Mouse (Mus musculus) limb, embryonic 13.5 days (tissue): ENCODE results near the gene Rpl7l1. TPM values are rescaled to one million over a fixed set of nuclear protein-coding genes. Genes with fewer than 3 reads are reported as not detected.

Experiments used
- ATAC-seq: fragments of 200-750 bp; cut with Nextera tagmentation; 2 replicates; pipeline ENCODE4 v1.8.0; 2017; ENCODE audit warnings: low read depth, moderate number of reproducible peaks, moderate TSS enrichment; ENCODE audit not compliant: low FRiP score
- H3K27ac ChIP-seq: fragments of 300-500 bp; sonication (generic); 2 replicates; pipeline ENCODE4 v1.5.1; 2015; ENCODE audit warnings: inconsistent platforms, mild to moderate bottlenecking, moderate library complexity
- H3K27me3 ChIP-seq: fragments of 300-500 bp; sonication (generic); 2 replicates; pipeline ENCODE4 v1.6.1; 2015; ENCODE audit warnings: mild to moderate bottlenecking, inconsistent platforms
- H3K36me3 ChIP-seq: fragments of 300-500 bp; sonication (generic); 2 replicates; pipeline ENCODE4 v1.6.1; 2015; ENCODE audit warnings: inconsistent platforms, mild to moderate bottlenecking, moderate library complexity
- H3K4me1 ChIP-seq: fragments of 300-500 bp; sonication (generic); 2 replicates; pipeline ENCODE4 v1.6.1; 2015; ENCODE audit warnings: inconsistent platforms
- H3K4me2 ChIP-seq: fragments of 300-500 bp; sonication (generic); replicated peaks from 2 replicates; pipeline ENCODE4 v1.6.1; 2015; ENCODE audit warnings: inconsistent platforms, mild to moderate bottlenecking, moderate library complexity
- H3K4me3 ChIP-seq: fragments of 300-500 bp; sonication (generic); 2 replicates; pipeline ENCODE4 v1.5.1; 2015; ENCODE audit warnings: moderate library complexity, mild to moderate bottlenecking, inconsistent platforms
- H3K9ac ChIP-seq: fragments of 300-500 bp; sonication (generic); 2 replicates; pipeline ENCODE4 v1.6.1; 2015; ENCODE audit warnings: mild to moderate bottlenecking, inconsistent platforms
- H3K9me3 ChIP-seq: fragments of 300-500 bp; sonication (generic); 2 replicates; pipeline ENCODE4 v1.6.1; 2016; ENCODE audit warnings: inconsistent platforms
- WGBS: fragments of 180-500 bp; shearing (Covaris S2); methylation state at CpG from one replicate; pipeline ENCODE4 v1.1.7; 2015; 5-methylcytosine and 5-hydroxymethylcytosine counted together
- polyA plus RNA-seq: library from polyadenylated mRNA; unstranded; fragments of >200 nt; fragmentation: Nextera tagmentation; extraction: Ambion mirVana; gene quantifications from 2 replicates; pipeline ENCODE4 v1.2.1, GENCODE M21; 2015

Gene Rpl7l1
- polyA plus RNA-seq, 1 experiment from 2014 or later = 176 TPM

GRCm38 (mm10) chr17:46751056-46751793, 31.2 kb downstream of the Rpl7l1 start:
- peak overlapping the region; percentile 87 for H3K27ac ChIP-seq
- peaks cover 17% of the 10 kb centered on the region for H3K4me1 ChIP-seq
- peak overlapping the region; percentile 75 for H3K4me2 ChIP-seq
- H3K4me3 ChIP-seq = peak overlapping the region; percentile 69
- H3K36me3 ChIP-seq = peaks cover 23% of the 10 kb centered on the region
- peak overlapping the region; percentile 78 for H3K9ac ChIP-seq
- 13% methylated on average over 16 of the region's 16 CpGs for WGBS
- no peak; the same call in 1 of the 2 replicates for ATAC-seq
- H3K27me3 ChIP-seq = no peaks in the 10 kb centered on the region
- H3K9me3 ChIP-seq = no peaks in the 10 kb centered on the region

- WGBS = 80% methylated on average over 4 of the region's 4 CpGs
- Histone ChIP-seq H3K27ac (peak overlapping the region; percentile 87; the same call in 1 of the 2 replicates), H3K9ac (peak overlapping the region; percentile 78), H3K4me3 (peak overlapping the region; percentile 69), H3K36me3 (peaks cover 29% of the 10 kb centered on the region), H3K4me1 (peaks cover 17% of the 10 kb centered on the region), H3K27me3 (no peaks in the 10 kb centered on the region), H3K9me3 (no peaks in the 10 kb centered on the region), H3K4me2 (peak overlapping the region; percentile 75)
- ATAC-seq = no peak
These were observed 31.9 kb downstream of the Rpl7l1 start for GRCm38 (mm10) chr17:46750580-46750979.

- H3K4me3 ChIP-seq = no peak overlapping the region
- no peak overlapping the region for H3K27ac ChIP-seq
- H3K36me3 ChIP-seq = peaks cover 38% of the 10 kb centered on the region
- ATAC-seq = no peak
- 89% methylated on average over 5 of the region's 5 CpGs for WGBS
- H3K9ac ChIP-seq = no peak overlapping the region
- peaks cover 17% of the 10 kb centered on the region for H3K4me1 ChIP-seq
- no peaks in the 10 kb centered on the region for H3K9me3 ChIP-seq
- H3K27me3 ChIP-seq = no peaks in the 10 kb centered on the region
- no peak overlapping the region for H3K4me2 ChIP-seq
These were observed 33.2 kb downstream of the Rpl7l1 start for GRCm38 (mm10) chr17:46749282-46749681.

GRCm38 (mm10) chr17:46747806-46748205, 34.7 kb downstream of the Rpl7l1 start:
- WGBS = 93% methylated on average over 2 of the region's 2 CpGs
- ATAC-seq = no peak
- Histone ChIP-seq H3K4me2 (no peak overlapping the region), H3K36me3 (peaks cover 53% of the 10 kb centered on the region), H3K9ac (no peak overlapping the region), H3K27me3 (no peaks in the 10 kb centered on the region), H3K4me3 (no peak overlapping the region), H3K4me1 (peaks cover 16% of the 10 kb centered on the region), H3K9me3 (no peaks in the 10 kb centered on the region), H3K27ac (no peak overlapping the region)

DNA sequence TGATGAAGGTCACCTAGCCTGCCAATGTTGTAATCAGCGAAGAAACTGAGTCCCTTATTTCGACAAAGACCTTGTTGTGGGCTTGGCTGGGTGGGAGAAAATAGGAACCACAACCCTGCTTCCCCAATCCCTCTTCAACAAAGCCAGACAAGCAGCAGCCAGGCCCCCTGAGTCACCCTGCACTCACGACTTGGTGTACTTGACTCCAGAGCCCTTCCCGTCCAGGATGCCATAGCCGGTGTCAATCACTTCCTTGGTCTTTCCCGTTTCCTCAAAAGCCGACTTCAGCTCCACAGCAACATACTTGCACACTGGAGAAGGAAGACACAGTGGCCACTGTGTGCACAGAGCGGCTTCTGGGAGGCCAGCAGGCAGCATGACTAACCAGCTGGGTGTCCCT, 35.2 kb downstream of the Rpl7l1 start:
- 90% methylated on average over 8 of the region's 8 CpGs for WGBS
- no peak for ATAC-seq

GRCm38 (mm10) chr17:46745506-46745905, 37.0 kb downstream of the Rpl7l1 start:
- Histone ChIP-seq H3K27ac (no peak overlapping the region), H3K9ac (no peak overlapping the region), H3K9me3 (no peaks in the 10 kb centered on the region), H3K36me3 (peaks cover 70% of the 10 kb centered on the region), H3K4me1 (peaks cover 4% of the 10 kb centered on the region), H3K27me3 (no peaks in the 10 kb centered on the region), H3K4me3 (no peak overlapping the region), H3K4me2 (no peak overlapping the region)
- no peak for ATAC-seq
- WGBS = 83% methylated on average over 2 of the region's 2 CpGs

More for the DNA sequence above, 35.2 kb downstream of the Rpl7l1 start:
- no peak overlapping the region for H3K4me2 ChIP-seq
- peaks cover 12% of the 10 kb centered on the region for H3K4me1 ChIP-seq
- H3K4me3 ChIP-seq = no peak overlapping the region
- no peaks in the 10 kb centered on the region for H3K9me3 ChIP-seq
- H3K36me3 ChIP-seq = peaks cover 58% of the 10 kb centered on the region
- H3K9ac ChIP-seq = no peak overlapping the region
- no peaks in the 10 kb centered on the region for H3K27me3 ChIP-seq
- H3K27ac ChIP-seq = no peak overlapping the region

- 90% methylated on average over 9 of the region's 9 CpGs for WGBS
- no peak overlapping the region for H3K4me3 ChIP-seq
- no peaks in the 10 kb centered on the region for H3K4me1 ChIP-seq
- no peak for ATAC-seq
- H3K4me2 ChIP-seq = no peak overlapping the region
- no peaks in the 10 kb centered on the region for H3K27me3 ChIP-seq
- peaks cover 72% of the 10 kb centered on the region for H3K36me3 ChIP-seq
- H3K9ac ChIP-seq = no peak overlapping the region
- H3K27ac ChIP-seq = no peak overlapping the region
- no peaks in the 10 kb centered on the region for H3K9me3 ChIP-seq
These were observed 39.5 kb downstream of the Rpl7l1 start for GRCm38 (mm10) chr17:46742986-46743385.

- Histone ChIP-seq H3K27ac (no peak overlapping the region), H3K36me3 (peaks cover 69% of the 10 kb centered on the region), H3K4me1 (no peaks in the 10 kb centered on the region), H3K9me3 (no peaks in the 10 kb centered on the region), H3K4me2 (no peak overlapping the region), H3K27me3 (no peaks in the 10 kb centered on the region), H3K4me3 (no peak overlapping the region), H3K9ac (no peak overlapping the region)
- ATAC-seq = no peak
- WGBS = 90% methylated on average over 6 of the region's 6 CpGs
These were observed 41.2 kb downstream of the Rpl7l1 start for GRCm38 (mm10) chr17:46741305-46741704.

DNA sequence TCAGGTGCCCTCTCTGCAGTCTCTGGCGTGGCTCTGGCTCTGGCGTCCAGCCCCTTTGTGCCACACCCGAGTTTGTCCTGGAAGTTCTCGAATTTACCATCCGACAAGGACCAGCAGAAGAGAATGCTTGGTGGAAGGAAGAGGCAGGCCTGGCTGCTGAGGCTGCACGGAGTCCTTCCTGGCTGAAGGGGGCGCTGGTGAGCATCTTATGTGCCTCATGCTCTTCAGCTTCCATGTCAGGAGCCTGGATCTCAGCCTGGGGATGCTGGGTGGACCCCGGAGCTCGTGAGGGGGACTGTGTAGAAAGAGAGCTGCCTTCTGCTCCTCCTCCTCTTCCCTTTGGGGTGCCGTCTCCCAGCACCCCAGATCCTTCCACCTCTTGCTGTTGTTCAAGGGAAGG, 46.3 kb downstream of the Rpl7l1 start:
- Histone ChIP-seq H3K9me3 (no peaks in the 10 kb centered on the region), H3K27ac (no peak overlapping the region), H3K4me3 (no peak overlapping the region), H3K27me3 (no peaks in the 10 kb centered on the region), H3K4me2 (no peak overlapping the region), H3K4me1 (no peaks in the 10 kb centered on the region), H3K36me3 (peaks cover 44% of the 10 kb centered on the region), H3K9ac (peak overlapping the region; percentile 36; the same call in 1 of the 2 replicates)
- ATAC-seq = no peak
- WGBS = 71% methylated on average over 10 of the region's 10 CpGs

- no peak overlapping the region for H3K4me2 ChIP-seq
- H3K4me3 ChIP-seq = no peak overlapping the region
- peaks cover 1% of the 10 kb centered on the region; the same call in 1 of the 2 replicates for H3K27me3 ChIP-seq
- no peak overlapping the region for H3K9ac ChIP-seq
- no peaks in the 10 kb centered on the region for H3K4me1 ChIP-seq
- 84% methylated on average over 7 of the region's 7 CpGs for WGBS
- ATAC-seq = no peak
- peaks cover 42% of the 10 kb centered on the region for H3K36me3 ChIP-seq
- no peaks in the 10 kb centered on the region for H3K9me3 ChIP-seq
- no peak overlapping the region for H3K27ac ChIP-seq
These were observed 47.2 kb downstream of the Rpl7l1 start for GRCm38 (mm10) chr17:46735287-46735686.

DNA sequence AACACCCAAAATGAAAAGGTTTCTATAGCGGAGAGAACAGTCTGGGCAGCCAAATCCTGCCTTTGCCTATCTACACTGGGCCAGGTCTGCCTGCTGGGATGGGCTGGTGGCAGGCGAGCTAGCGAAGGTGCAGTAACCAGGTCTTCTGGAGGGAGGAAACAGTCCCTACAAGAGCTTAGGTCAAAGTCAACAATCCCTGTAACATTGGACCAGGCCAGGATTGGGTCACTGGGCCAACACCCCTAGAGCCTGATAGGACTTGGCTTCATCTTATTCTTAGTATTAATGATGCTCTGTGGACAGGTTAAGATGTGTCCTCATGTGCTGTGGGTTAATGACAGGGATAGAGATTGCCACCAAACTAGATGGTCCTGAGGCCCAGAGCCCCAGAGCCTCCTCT, 48.4 kb downstream of the Rpl7l1 start:
- Histone ChIP-seq H3K27me3 (peaks cover 14% of the 10 kb centered on the region), H3K27ac (no peak overlapping the region), H3K4me2 (no peak overlapping the region), H3K36me3 (peaks cover 41% of the 10 kb centered on the region), H3K4me1 (0 out of 2 replicates have a peak, but pooled peaks cover under 1% of the 10 kb centered on the region), H3K9ac (no peak overlapping the region), H3K4me3 (no peak overlapping the region), H3K9me3 (no peaks in the 10 kb centered on the region)
- WGBS = 89% methylated on average over 3 of the region's 3 CpGs
- no peak for ATAC-seq

DNA sequence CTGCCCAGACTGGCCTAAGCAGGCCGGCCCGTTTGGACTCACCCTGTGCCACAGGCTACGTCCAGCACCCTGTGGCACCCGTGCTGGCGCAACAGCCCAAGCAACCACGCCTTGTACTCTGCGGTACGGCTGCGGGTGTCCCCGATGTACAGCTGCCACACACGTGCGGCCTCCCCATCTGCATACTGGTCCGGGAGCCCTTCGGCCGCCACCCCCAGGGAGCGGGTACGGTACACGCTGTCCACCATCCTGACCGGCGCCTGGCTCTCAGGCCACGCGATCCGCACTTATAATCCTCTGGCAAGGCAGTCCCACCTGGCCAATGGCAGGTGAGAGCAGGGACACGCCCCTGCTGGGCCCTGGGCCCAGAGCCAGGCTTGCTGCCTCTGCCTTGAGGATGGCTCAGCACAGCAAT, 53.6 kb downstream of the Rpl7l1 start, which contains the start of gene Gnmt:
Gene Gnmt (minus strand): TSS at position 265 of the 415 bp plus-strand sequence.
- ATAC-seq = no peak

More for the DNA sequence above, 53.6 kb downstream of the Rpl7l1 start, which contains the start of gene Gnmt:
- peak within 1 kb of the TSS; percentile 48 for H3K4me2 ChIP-seq
- H3K9ac ChIP-seq = 0 out of 2 replicates have a peak within 1 kb of the TSS, but pooled peaks have one; percentile 14
- no peak within 1 kb of the TSS; the same call in none of the 2 replicates for H3K4me3 ChIP-seq
- peaks cover 6% of the 10 kb centered on the region; the same call in 1 of the 2 replicates for H3K4me1 ChIP-seq
- 11% methylated on average over 24 of the region's 24 CpGs for WGBS
- peaks cover 28% of the 10 kb centered on the region for H3K36me3 ChIP-seq
- no peak within 1 kb of the TSS for H3K27ac ChIP-seq
- peaks cover 27% of the 10 kb centered on the region for H3K27me3 ChIP-seq
- H3K9me3 ChIP-seq = no peaks in the 10 kb centered on the region
